Mouse (Mus musculus) MEL (cell line): ENCODE measurements at regions not wholly inside any gene's neighbourhood (a gene's known extent, or its start where the extent isn't known, plus 50 kb on each side); places are given as distances from the start of the nearest gene placed in this dataset.

Experiments used
- DNase-seq: peaks from one replicate; pipeline ENCODE4 v3.0.0; 2011; ENCODE audit warnings: low read depth, low spot score
- H3K27ac ChIP-seq: 2 replicates; pipeline ENCODE4 v1.5.1; 2012; ENCODE audit warnings: low read depth, mild to moderate bottlenecking, control low read depth, low read length, moderate library complexity; ENCODE audit not compliant: control insufficient read depth
- H3K27me3 ChIP-seq, 2 experiments: fragments of 150-350 bp in 1 of 2; sonication (generic) in 1 of 2; 2 replicates each; pipeline ENCODE4 v1.6.1; 2012; ENCODE audit warnings: low read length in 2 of 2, mild to moderate bottlenecking in 2 of 2, improper control_type of control experiment in 1 of 2, moderate library complexity in 1 of 2; ENCODE audit not compliant: insufficient read depth in 2 of 2, control insufficient read depth in 1 of 2
- H3K36me3 ChIP-seq, 2 experiments: 2 replicates each; pipeline ENCODE4 v1.6.1; 2012 to 2014; ENCODE audit warnings: low read length in 2 of 2, improper control_type of control experiment in 1 of 2, inconsistent platforms in 1 of 2, mild to moderate bottlenecking in 1 of 2; ENCODE audit not compliant: insufficient read depth in 2 of 2, control insufficient read depth in 1 of 2
- H3K4me1 ChIP-seq, 2 experiments: fragments of 150-350 bp in 1 of 2; sonication (generic) in 1 of 2; 2 replicates each; pipeline ENCODE4 v1.6.1; 2012; ENCODE audit warnings: low read length in 2 of 2, improper control_type of control experiment in 1 of 2, mild to moderate bottlenecking in 1 of 2; ENCODE audit not compliant: insufficient read depth in 2 of 2, control insufficient read depth in 1 of 2
- H3K4me3 ChIP-seq, 2 experiments: fragments of 150-350 bp in 1 of 2; sonication (generic) in 1 of 2; 2 replicates each; pipeline ENCODE4 v1.5.1; 2012; ENCODE audit warnings: low read depth in 2 of 2, low read length in 2 of 2, mild to moderate bottlenecking in 2 of 2, moderate library complexity in 2 of 2, control low read depth in 1 of 2, improper control_type of control experiment in 1 of 2; ENCODE audit not compliant: control insufficient read depth in 1 of 2, insufficient read depth in 1 of 2
- H3K79me2 ChIP-seq: 2 replicates; pipeline ENCODE4 v1.6.1; 2012; ENCODE audit warnings: mild to moderate bottlenecking, low read length, moderate library complexity; ENCODE audit not compliant: control insufficient read depth, poor library complexity, insufficient read depth
- H3K9ac ChIP-seq: 2 replicates; pipeline ENCODE4 v1.6.1; 2012; ENCODE audit warnings: low read depth, mild to moderate bottlenecking, control low read depth, low read length, moderate library complexity; ENCODE audit not compliant: control insufficient read depth, poor library complexity, severe bottlenecking
- H3K9me3 ChIP-seq: fragments of 150-350 bp; sonication (generic); replicated peaks from 2 replicates; pipeline ENCODE4 v1.6.1; 2012; ENCODE audit warnings: mild to moderate bottlenecking, low read length, improper control_type of control experiment, moderate library complexity; ENCODE audit not compliant: insufficient read depth
- BHLHE40 ChIP-seq: IDR thresholded peaks from 2 replicates; pipeline ENCODE4 v1.6.1; 2012; ENCODE audit warnings: low read depth, mild to moderate bottlenecking, inconsistent platforms, low read length, improper control_type of control experiment, borderline replicate concordance
- CHD1 ChIP-seq: IDR thresholded peaks from 2 replicates; pipeline ENCODE4 v1.6.1; 2012; ENCODE audit warnings: low read depth, mild to moderate bottlenecking, inconsistent platforms, low read length, improper control_type of control experiment
- E2F4 ChIP-seq: IDR thresholded peaks from 2 replicates; pipeline ENCODE4 v1.6.1; 2011; ENCODE audit warnings: low read depth, low read length, improper control_type of control experiment, borderline replicate concordance
- ETS1 ChIP-seq: IDR thresholded peaks from 2 replicates; pipeline ENCODE4 v1.6.1; 2012; ENCODE audit warnings: low read depth, mild to moderate bottlenecking, inconsistent platforms, low read length, improper control_type of control experiment, moderate library complexity
- GABPA ChIP-seq: IDR thresholded peaks from 2 replicates; pipeline ENCODE4 v1.6.1; 2012; ENCODE audit warnings: low read depth, mild to moderate bottlenecking, inconsistent platforms, low read length, improper control_type of control experiment, moderate library complexity
- GATA1 ChIP-seq: IDR thresholded peaks from 2 replicates; pipeline ENCODE4 v1.6.1; 2011; ENCODE audit warnings: low read depth, low read length, improper control_type of control experiment
- HCFC1 ChIP-seq: IDR thresholded peaks from 2 replicates; pipeline ENCODE4 v1.6.1; 2012; ENCODE audit warnings: low read depth, mild to moderate bottlenecking, inconsistent platforms, low read length, improper control_type of control experiment, moderate library complexity
- JUND ChIP-seq: IDR thresholded peaks from 2 replicates; pipeline ENCODE4 v1.6.1; 2011; ENCODE audit warnings: low read depth, mild to moderate bottlenecking, improper control_type of control experiment, low read length
- MAZ ChIP-seq: IDR thresholded peaks from 2 replicates; pipeline ENCODE4 v1.6.1; 2012; ENCODE audit warnings: low read depth, mild to moderate bottlenecking, inconsistent platforms, low read length, improper control_type of control experiment
- MEF2A ChIP-seq: IDR thresholded peaks from 2 replicates; pipeline ENCODE4 v1.6.1; 2014; ENCODE audit warnings: low read depth, mild to moderate bottlenecking, inconsistent platforms, low read length, improper control_type of control experiment; ENCODE audit not compliant: poor library complexity, insufficient replicate concordance, severe bottlenecking; ENCODE audit errors: extremely low read depth
- MXI1 ChIP-seq: IDR thresholded peaks from 2 replicates; pipeline ENCODE4 v1.6.1; 2011; ENCODE audit warnings: mild to moderate bottlenecking, low read depth, low read length, improper control_type of control experiment
- NELFE ChIP-seq: IDR thresholded peaks from 2 replicates; pipeline ENCODE4 v1.6.1; 2011; ENCODE audit warnings: low read depth, low read length, improper control_type of control experiment
- POLR2A ChIP-seq, 2 experiments: IDR thresholded peaks; 2 replicates each; pipeline ENCODE4 v1.6.1; 2011 to 2012; ENCODE audit warnings: low read length in 2 of 2, mild to moderate bottlenecking in 2 of 2, control low read depth in 1 of 2, improper control_type of control experiment in 1 of 2, low read depth in 1 of 2, moderate library complexity in 1 of 2; ENCODE audit not compliant: control insufficient read depth in 1 of 2, insufficient read depth in 1 of 2, poor library complexity in 1 of 2
- POLR2AphosphoS2 ChIP-seq: IDR thresholded peaks from 2 replicates; pipeline ENCODE4 v1.6.1; 2011; ENCODE audit warnings: low read length, improper control_type of control experiment
- POLR2AphosphoS5 ChIP-seq: IDR thresholded peaks from 2 replicates; pipeline ENCODE4 v1.6.1; 2012; ENCODE audit warnings: low read depth, borderline replicate concordance, mild to moderate bottlenecking, inconsistent platforms, low read length, moderate library complexity, mixed read lengths
- RAD21 ChIP-seq: IDR thresholded peaks from 2 replicates; pipeline ENCODE4 v1.6.1; 2011; ENCODE audit warnings: mild to moderate bottlenecking, low read depth, low read length, improper control_type of control experiment
- RCOR1 ChIP-seq: IDR thresholded peaks from 2 replicates; pipeline ENCODE4 v1.6.1; 2012; ENCODE audit warnings: low read depth, mild to moderate bottlenecking, inconsistent platforms, low read length, improper control_type of control experiment
- SIN3A ChIP-seq: IDR thresholded peaks from 2 replicates; pipeline ENCODE4 v1.6.1; 2012; ENCODE audit warnings: low read length, improper control_type of control experiment, inconsistent platforms
- TAL1 ChIP-seq: IDR thresholded peaks from 2 replicates; pipeline ENCODE4 v1.6.1; 2012; ENCODE audit warnings: mild to moderate bottlenecking, inconsistent platforms, low read length, moderate library complexity, mixed read lengths
- UBTF ChIP-seq: IDR thresholded peaks from 2 replicates; pipeline ENCODE4 v1.6.1; 2012; ENCODE audit warnings: low read depth, mild to moderate bottlenecking, inconsistent platforms, low read length, improper control_type of control experiment, moderate library complexity, borderline replicate concordance; ENCODE audit not compliant: insufficient read depth
- USF2 ChIP-seq, 2 experiments: IDR thresholded peaks; 2 replicates each; pipeline ENCODE4 v1.6.1; 2011 to 2012; ENCODE audit warnings: improper control_type of control experiment in 2 of 2, low read length in 2 of 2, borderline replicate concordance in 1 of 2, inconsistent platforms in 1 of 2, low read depth in 1 of 2, mild to moderate bottlenecking in 1 of 2; ENCODE audit not compliant: insufficient read depth in 1 of 2
- ZKSCAN1 ChIP-seq: IDR thresholded peaks from 2 replicates; pipeline ENCODE4 v1.6.1; 2012; ENCODE audit warnings: low read depth, mild to moderate bottlenecking, inconsistent platforms, low read length, improper control_type of control experiment, moderate library complexity
- ZMIZ1 ChIP-seq: IDR thresholded peaks from 2 replicates; pipeline ENCODE4 v1.6.1; 2012; ENCODE audit warnings: low read depth, mild to moderate bottlenecking, inconsistent platforms, low read length, improper control_type of control experiment, moderate library complexity

- no peak overlapping the region for H3K27ac ChIP-seq
- no peak overlapping the region for H3K9ac ChIP-seq
- no peaks in the 10 kb centered on the region for H3K27me3 ChIP-seq
- no peaks in the 10 kb centered on the region for H3K36me3 ChIP-seq
- no peak overlapping the region for H3K4me3 ChIP-seq
- TF ChIP-seq MEF2A (no peak), GATA1 (no peak), E2F4 (no peak), USF2 (IDR thresholded peaks at IDR 0.05; ENCODE audit: borderline replicate concordance in 1 of 2, insufficient read depth in 1 of 2, low read depth in 1 of 2, low read length in 2 of 2) (no peak)
- TF ChIP-seq, all 39 proteins: peak for 0
- no peaks in the 10 kb centered on the region for H3K4me1 ChIP-seq
- H3K79me2 ChIP-seq: no peaks in the 10 kb centered on the region
- no peak for DNase-seq
- no peaks in the 10 kb centered on the region for H3K9me3 ChIP-seq
Observed at GRCm38 (mm10) chr10:9312326-9312725, 362.7 kb downstream of the Samd5 start.

- no peak for DNase-seq
- no peaks in the 10 kb centered on the region for H3K36me3 ChIP-seq
Observed at GRCm38 (mm10) chr10:9310346-9310745, 364.7 kb downstream of the Samd5 start.

GRCm38 (mm10) chr10:9296055-9296454, 379.0 kb downstream of the Samd5 start:
- Histone ChIP-seq H3K27ac (no peak overlapping the region), H3K36me3 (no peaks in the 10 kb centered on the region)
- TF ChIP-seq ZKSCAN1 (no peak), CHD1 (no peak)
- TF ChIP-seq, all 39 proteins: peak for 0
- DNase-seq: no peak
- no peak overlapping the region for H3K4me3 ChIP-seq
- H3K4me1 ChIP-seq: no peaks in the 10 kb centered on the region
- no peaks in the 10 kb centered on the region for H3K27me3 ChIP-seq
- H3K9me3 ChIP-seq: no peaks in the 10 kb centered on the region
- H3K79me2 ChIP-seq: no peaks in the 10 kb centered on the region
- no peak overlapping the region for H3K9ac ChIP-seq

More at GRCm38 (mm10) chr10:9310346-9310745, 364.7 kb downstream of the Samd5 start:
- no peak overlapping the region for H3K4me3 ChIP-seq
- no peaks in the 10 kb centered on the region for H3K4me1 ChIP-seq
- H3K27me3 ChIP-seq: no peaks in the 10 kb centered on the region
- H3K9me3 ChIP-seq: no peaks in the 10 kb centered on the region
- H3K27ac ChIP-seq: no peak overlapping the region
- H3K79me2 ChIP-seq: no peaks in the 10 kb centered on the region
- no peak overlapping the region for H3K9ac ChIP-seq
- no peak for TF ChIP-seq BHLHE40
- no peak for TF ChIP-seq RAD21
- no peak for TF ChIP-seq RCOR1
- TF ChIP-seq MEF2A: no peak
- TF ChIP-seq MXI1: no peak
- TF ChIP-seq POLR2A (IDR thresholded peaks at IDR 0.05; ENCODE audit: control insufficient read depth in 1 of 2, insufficient read depth in 1 of 2, low read depth in 1 of 2, low read length in 2 of 2, poor library complexity in 1 of 2): no peak
- no peak for TF ChIP-seq JUND
- no peak for TF ChIP-seq HCFC1
- no peak for TF ChIP-seq GABPA
- TF ChIP-seq MAZ: no peak
- TF ChIP-seq ZMIZ1: no peak
- TF ChIP-seq NELFE: no peak
- no peak for TF ChIP-seq POLR2AphosphoS2
- no peak for TF ChIP-seq ZKSCAN1
- no peak for TF ChIP-seq GATA1
- no peak for TF ChIP-seq TAL1
- no peak for TF ChIP-seq SIN3A
- no peak for TF ChIP-seq POLR2AphosphoS5
- TF ChIP-seq ETS1: no peak
- no peak for TF ChIP-seq UBTF
